Mouse (Mus musculus) kidney, postnatal 10 days (tissue): Measurements from ENCODE around the gene Glb1l.
"Not testable (repeated sequence)": the region's sequence is repeated elsewhere in the genome, so short reads cannot be mapped to it uniquely, and the experiment has no call there.

Experiments used
- DNase-seq: peaks from one replicate; pipeline ENCODE4 v3.0.0; 2021; ENCODE audit warnings: mixed read lengths

Glb1l gene

GRCm38 (mm10) chr1:75210136-75211087, at the start of gene Glb1l, which contains the start of gene Stk16:
Gene Glb1l, minus strand, starts transcription at chr1:75210813.
Gene Stk16, plus strand, starts transcription at chr1:75210838.
- DNase-seq = peak; percentile 99

GRCm38 (mm10) chr1:75255516-75256046, 45.0 kb upstream of the Glb1l start:
- DNase-seq = no peak

GRCm38 (mm10) chr1:75254625-75255013, 44.0 kb upstream of the Glb1l start:
- no peak for DNase-seq

GRCm38 (mm10) chr1:75253849-75254624, 43.4 kb upstream of the Glb1l start:
- peak; percentile 90 for DNase-seq

GRCm38 (mm10) chr1:75253029-75253428, 42.4 kb upstream of the Glb1l start:
- DNase-seq = peak; percentile 28

GRCm38 (mm10) chr1:75252308-75252707, 41.7 kb upstream of the Glb1l start:
- no peak for DNase-seq

GRCm38 (mm10) chr1:75251112-75251970, 40.7 kb upstream of the Glb1l start:
- peak; percentile 88 for DNase-seq

GRCm38 (mm10) chr1:75250498-75250897, 39.9 kb upstream of the Glb1l start:
- no peak for DNase-seq

GRCm38 (mm10) chr1:75248041-75248772, 37.6 kb upstream of the Glb1l start:
- peak; percentile 42 for DNase-seq

GRCm38 (mm10) chr1:75247071-75247930, 36.7 kb upstream of the Glb1l start:
- DNase-seq = no peak

GRCm38 (mm10) chr1:75244836-75245235, 34.2 kb upstream of the Glb1l start:
- peak; percentile 71 for DNase-seq

- DNase-seq = no peak
Measured at GRCm38 (mm10) chr1:75244175-75244826, 33.7 kb upstream of the Glb1l start.

- no peak for DNase-seq
Measured at GRCm38 (mm10) chr1:75243411-75243810, 32.8 kb upstream of the Glb1l start.

- DNase-seq = no peak
Measured at GRCm38 (mm10) chr1:75239591-75239990, 29.0 kb upstream of the Glb1l start.

GRCm38 (mm10) chr1:75236117-75237050, 25.8 kb upstream of the Glb1l start, which contains the start of gene Dnajb2:
Gene Dnajb2, plus strand, starts transcription at chr1:75236406.
- peak; percentile 93 for DNase-seq

GRCm38 (mm10) chr1:75234606-75235005, 24.0 kb upstream of the Glb1l start:
- DNase-seq = peak; percentile 80

- DNase-seq = not testable (repeated sequence)
Measured at GRCm38 (mm10) chr1:75232489-75232888, 21.9 kb upstream of the Glb1l start.

GRCm38 (mm10) chr1:75231664-75232152, 21.1 kb upstream of the Glb1l start, which contains the start of gene A630095N17Rik:
Gene A630095N17Rik, minus strand, starts transcription at chr1:75232102.
- DNase-seq = no peak
